Mouse (Mus musculus) spleen, adult 2 months (tissue): ENCODE data around the gene Washc4.

Experiments
- CTCF ChIP-seq: fragments of 200-500 bp; IDR thresholded peaks from 2 replicates; pipeline ENCODE4 v1.5.1; 2011; ENCODE audit warnings: mild to moderate bottlenecking, inconsistent platforms; ENCODE audit not compliant: insufficient read depth, insufficient read length, insufficient replicate concordance; ENCODE audit errors: extremely low read depth
- POLR2A ChIP-seq: fragments of 200-500 bp; IDR thresholded peaks from 2 replicates; pipeline ENCODE4 v1.6.1; 2011; ENCODE audit warnings: low read depth, low read length, inconsistent platforms

GRCm38 (mm10) chr10:83497321-83497720 lies 46.2 kb upstream of the Washc4 start:
- TF ChIP-seq CTCF (no peak), POLR2A (no peak)
